Mouse (Mus musculus): ENCODE data around the gene Hoxb7.

GRCm38 (mm10) chr11:96269869-96270268 lies 16.6 kb upstream of the Hoxb7 start:
- TF ChIP-seq CTCF (IDR thresholded peaks at IDR 0.05; ENCODE audit: borderline replicate concordance, insufficient read depth, low read depth, low read length) = no peak
- TF ChIP-seq POLR2A (IDR thresholded peaks at IDR 0.05; ENCODE audit: borderline replicate concordance, insufficient read depth, low read length) = no peak
